Mouse (Mus musculus) embryonic fibroblast, embryonic 13.5 days (primary cell): ENCODE results near the gene 2200002J24Rik. TPM values are rescaled to one million over a fixed set of nuclear protein-coding genes. Genes with fewer than 3 reads are reported as not detected.
"Not testable (repeated sequence)": the region's sequence is repeated elsewhere in the genome, so short reads cannot be mapped to it uniquely, and the experiment has no call there.

Experiments used
- H3K27ac ChIP-seq: 2 replicates; pipeline ENCODE4 v1.5.1; 2012; ENCODE audit warnings: low read length, control low read depth, inconsistent platforms; ENCODE audit not compliant: insufficient read depth
- H3K4me1 ChIP-seq: 2 replicates; pipeline ENCODE4 v1.6.1; 2011; ENCODE audit warnings: low read length; ENCODE audit not compliant: control insufficient read depth, insufficient read depth
- H3K4me3 ChIP-seq: 2 replicates; pipeline ENCODE4 v1.5.1; 2011; ENCODE audit warnings: mild to moderate bottlenecking, control low read depth, low read length; ENCODE audit not compliant: insufficient read depth
- CTCF ChIP-seq: IDR thresholded peaks from 2 replicates; pipeline ENCODE4 v1.5.1; 2011; ENCODE audit warnings: mild to moderate bottlenecking, control low read depth, low read length, moderate library complexity, borderline replicate concordance; ENCODE audit not compliant: insufficient read depth
- POLR2A ChIP-seq: IDR thresholded peaks from 2 replicates; pipeline ENCODE4 v1.6.1; 2011; ENCODE audit warnings: low read depth, mild to moderate bottlenecking, control low read depth, low read length, moderate library complexity
- polyA plus RNA-seq: library from polyadenylated mRNA; stranded (reverse); fragments of >200 nt; gene quantifications from 2 replicates; pipeline ENCODE4 v1.2.4, GENCODE M21; 2011; ENCODE audit warnings: low read depth; ENCODE audit not compliant: missing spikeins, insufficient read length

Gene 2200002J24Rik
- polyA plus RNA-seq, 1 experiment = not detected

DNA sequence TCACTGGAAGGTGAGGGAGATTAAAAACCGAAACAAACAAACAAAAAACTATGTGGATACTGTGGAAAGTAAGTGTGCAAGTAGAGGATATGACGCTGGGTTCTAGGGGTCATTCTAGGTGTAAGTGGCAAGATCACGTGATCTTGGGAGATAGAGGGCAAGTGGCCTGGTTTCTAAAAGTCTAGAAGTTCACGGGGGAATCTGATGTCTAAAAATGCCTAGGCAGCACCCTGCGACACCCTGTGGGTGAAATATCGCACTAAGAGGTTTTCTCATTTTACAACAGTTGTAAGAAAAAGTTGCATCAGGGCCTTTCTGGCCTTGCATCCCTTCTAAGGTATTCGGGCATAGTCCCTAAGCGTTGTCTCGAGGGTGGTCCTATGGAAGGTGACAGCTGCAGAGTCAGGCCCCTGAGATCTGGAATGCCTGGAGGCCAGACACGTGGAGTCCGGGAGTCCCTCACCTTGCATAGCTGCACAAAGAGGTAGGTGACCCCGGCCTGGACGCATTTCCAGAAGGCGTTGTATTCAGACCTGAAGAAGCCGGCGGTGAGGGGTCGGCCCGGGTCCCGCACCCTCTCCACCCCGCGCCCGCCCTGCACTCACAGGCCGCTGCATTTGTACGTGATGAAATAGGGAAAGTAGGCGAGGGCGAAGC is 30.1 kb downstream of the 2200002J24Rik start:
- peak overlapping the region; percentile 71 for H3K4me3 ChIP-seq
- no peak for TF ChIP-seq POLR2A
- no peak for TF ChIP-seq CTCF
- H3K27ac ChIP-seq = no peak overlapping the region
- no peaks in the 10 kb centered on the region for H3K4me1 ChIP-seq

GRCm38 (mm10) chr7:30729396-30730063 is 30.8 kb downstream of the 2200002J24Rik start, which contains the start of gene Tmem147:
TSS of gene Tmem147 (minus strand) at chr7:30729540.
- peak within 1 kb of the TSS; percentile 19; the same call in 1 of the 2 replicates for H3K27ac ChIP-seq
- no peaks in the 10 kb centered on the region for H3K4me1 ChIP-seq
- H3K4me3 ChIP-seq = peak within 1 kb of the TSS; percentile 71
- TF ChIP-seq CTCF (no peak), POLR2A (peak; percentile 91)

DNA sequence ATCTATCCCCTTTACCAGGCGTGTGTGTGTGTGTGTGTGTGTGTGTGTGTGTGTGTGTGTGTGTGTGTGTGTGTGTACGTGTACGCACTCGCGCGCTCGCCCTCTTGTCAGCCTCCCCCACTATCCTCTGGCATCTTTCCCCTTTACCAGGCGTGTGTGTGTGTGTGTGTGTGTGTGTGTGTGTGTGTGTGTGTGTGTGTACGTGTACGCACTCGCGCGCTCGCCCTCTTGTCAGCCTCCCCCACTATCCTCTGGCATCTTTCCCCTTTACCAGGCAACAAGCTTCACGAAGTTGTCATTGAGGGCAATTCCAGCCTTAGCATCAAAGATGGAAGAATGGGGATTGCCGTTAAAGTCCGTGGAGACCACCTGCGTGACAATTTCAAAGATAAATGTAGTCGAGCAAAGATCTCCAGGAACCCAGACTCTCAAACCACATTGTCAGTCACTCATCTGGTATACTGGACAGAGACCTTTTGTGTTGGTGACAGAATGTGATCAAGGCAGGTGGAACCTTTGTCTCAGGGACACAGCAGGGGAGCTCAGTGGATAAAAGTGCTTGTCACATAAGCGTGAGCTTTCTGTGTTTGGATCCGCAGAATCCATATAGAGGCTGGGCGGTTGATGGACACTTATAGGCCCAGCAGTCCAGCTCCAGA is 31.5 kb downstream of the 2200002J24Rik start:
- Histone ChIP-seq H3K4me3 (peak overlapping the region; percentile 71), H3K27ac (peak overlapping the region; percentile 19; the same call in 1 of the 2 replicates)
- H3K4me1 ChIP-seq = not testable (repeated sequence)

DNA sequence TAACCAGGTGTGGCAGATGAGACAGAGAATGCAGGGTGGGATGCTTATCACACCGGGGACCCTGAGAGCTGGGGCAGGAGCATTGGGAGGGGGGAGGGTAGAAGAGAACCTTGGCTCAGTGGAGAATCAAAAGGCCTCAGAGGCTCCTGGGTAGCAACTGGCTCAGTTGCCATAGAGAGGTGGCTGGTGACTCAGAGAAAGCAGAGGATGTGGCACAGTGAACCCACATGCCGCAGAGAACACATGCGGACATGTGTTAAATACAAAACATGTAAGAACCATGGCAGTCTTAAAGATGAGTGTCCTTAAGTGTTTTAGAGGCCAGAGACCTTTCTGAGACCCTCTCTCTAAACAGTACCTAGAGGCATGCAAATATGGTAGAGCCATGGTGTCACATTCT is 37.5 kb downstream of the 2200002J24Rik start:
- Histone ChIP-seq H3K4me3 (no peak overlapping the region), H3K4me1 (no peaks in the 10 kb centered on the region), H3K27ac (no peak overlapping the region)
- TF ChIP-seq CTCF (no peak), POLR2A (no peak)

GRCm38 (mm10) chr7:30742570-30742969 is 43.8 kb downstream of the 2200002J24Rik start:
- not testable (repeated sequence) for H3K4me3 ChIP-seq, H3K27ac ChIP-seq, H3K4me1 ChIP-seq

- not testable (repeated sequence) for H3K4me3 ChIP-seq, H3K27ac ChIP-seq, H3K4me1 ChIP-seq
Observed at GRCm38 (mm10) chr7:30743617-30744016, 44.9 kb downstream of the 2200002J24Rik start, which contains the start of gene Gapdhs. TSS of gene Gapdhs (minus strand) at chr7:30743681.

DNA sequence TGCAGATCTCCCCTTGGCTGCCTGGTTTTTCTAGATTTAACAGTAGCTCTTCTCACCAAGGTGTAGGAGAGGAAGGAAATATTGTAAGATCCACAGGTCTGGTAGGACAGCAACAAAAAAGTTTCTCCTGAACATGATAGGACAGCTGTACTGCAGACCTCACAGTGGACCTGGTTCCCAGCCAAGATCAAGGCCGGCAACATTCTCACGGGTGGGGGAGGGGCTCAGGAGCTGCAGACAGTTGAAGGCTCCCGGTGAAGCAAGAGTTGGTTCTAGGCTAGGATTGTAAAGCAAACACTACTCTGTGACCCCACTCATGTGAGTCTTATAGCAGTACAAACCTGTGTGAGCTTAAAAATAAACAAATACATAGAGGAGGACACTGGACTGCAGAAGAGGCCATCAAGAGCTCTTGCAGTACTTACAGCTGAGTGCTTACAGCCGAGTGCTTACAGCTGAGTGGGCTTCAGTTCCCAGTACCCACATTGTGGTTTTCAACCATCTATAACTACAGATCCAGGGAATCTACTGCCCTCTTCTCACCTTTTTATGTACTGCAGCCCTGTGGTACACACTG is 45.4 kb downstream of the 2200002J24Rik start:
- no peak for TF ChIP-seq CTCF
- no peak for TF ChIP-seq POLR2A
- Histone ChIP-seq H3K4me1 (no peaks in the 10 kb centered on the region), H3K27ac (no peak overlapping the region)

GRCm38 (mm10) chr7:30747525-30748204 is 48.9 kb downstream of the 2200002J24Rik start:
- Histone ChIP-seq H3K27ac (no peak overlapping the region), H3K4me1 (no peaks in the 10 kb centered on the region), H3K4me3 (no peak overlapping the region)
- TF ChIP-seq CTCF = no peak
- TF ChIP-seq POLR2A = no peak

More for the DNA sequence above, 45.4 kb downstream of the 2200002J24Rik start:
- H3K4me3 ChIP-seq = no peak overlapping the region

Other genes with a start within 250 kb of the 2200002J24Rik start
- not detected in 2 replicates for gene Kirrel2, start 241.2 kb upstream of the 2200002J24Rik start, polyA plus RNA-seq
- gene Nphs1, start 240.6 kb upstream of the 2200002J24Rik start, polyA plus RNA-seq = not detected in 2 replicates
- gene Prodh2, start 205.3 kb upstream of the 2200002J24Rik start, polyA plus RNA-seq = not detected in 2 replicates
- 4.3 and 7.1 TPM in 2 replicates for gene Arhgap33, start 163.9 kb upstream of the 2200002J24Rik start, polyA plus RNA-seq
- gene Hspb6, start 146.7 kb upstream of the 2200002J24Rik start, polyA plus RNA-seq = 55.6 and 58.1 TPM in 2 replicates
- gene Proser3, start 146.6 kb upstream of the 2200002J24Rik start, polyA plus RNA-seq = 7.7 and 8.0 TPM in 2 replicates
- gene Lin37, start 139.1 kb upstream of the 2200002J24Rik start, polyA plus RNA-seq = 30.6 and 38.5 TPM in 2 replicates
- gene U2af1l4, start 135.6 kb upstream of the 2200002J24Rik start, polyA plus RNA-seq = 49.1 and 79.1 TPM in 2 replicates
- 1.4 and 3.1 TPM in 2 replicates for gene Gm49396, start 135.6 kb upstream of the 2200002J24Rik start, polyA plus RNA-seq
- 130 and 134 TPM in 2 replicates for gene Psenen, start 135.3 kb upstream of the 2200002J24Rik start, polyA plus RNA-seq
- gene Igflr1, start 133.5 kb upstream of the 2200002J24Rik start, polyA plus RNA-seq = not detected in 2 replicates
- 31.9 and 40.1 TPM in 2 replicates for gene Kmt2b, start 110.2 kb upstream of the 2200002J24Rik start, polyA plus RNA-seq
- gene Zbtb32, start 100.0 kb upstream of the 2200002J24Rik start, polyA plus RNA-seq = not detected in 2 replicates
- gene Upk1a, start 86.1 kb upstream of the 2200002J24Rik start, polyA plus RNA-seq = 0.47 and 0.49 TPM in 2 replicates
- 550 and 557 TPM in 2 replicates for gene Cox6b1, start 72.8 kb upstream of the 2200002J24Rik start, polyA plus RNA-seq
- not detected in 2 replicates for gene Etv2, start 63.1 kb upstream of the 2200002J24Rik start, polyA plus RNA-seq
- gene Rbm42, start 48.6 kb upstream of the 2200002J24Rik start, polyA plus RNA-seq = 32.9 and 33.9 TPM in 2 replicates
- 8.1 and 10.5 TPM in 2 replicates for gene Haus5, start 33.9 kb upstream of the 2200002J24Rik start, polyA plus RNA-seq
- not detected in 2 replicates for gene Pmis2, start 27.3 kb upstream of the 2200002J24Rik start, polyA plus RNA-seq
- not detected in 2 replicates for gene Atp4a, start 13.3 kb downstream of the 2200002J24Rik start, polyA plus RNA-seq
- gene Tmem147, start 30.6 kb downstream of the 2200002J24Rik start, polyA plus RNA-seq = 136 and 144 TPM in 2 replicates
- gene Gapdhs, start 44.8 kb downstream of the 2200002J24Rik start, polyA plus RNA-seq = not detected in 2 replicates
- 4.4 and 5.1 TPM in 2 replicates for gene Sbsn, start 52.5 kb downstream of the 2200002J24Rik start, polyA plus RNA-seq
- not detected in 2 replicates for gene Dmkn, start 64.8 kb downstream of the 2200002J24Rik start, polyA plus RNA-seq
- not detected in 2 replicates for gene Krtdap, start 89.0 kb downstream of the 2200002J24Rik start, polyA plus RNA-seq
- gene Ffar2, start 124.8 kb downstream of the 2200002J24Rik start, polyA plus RNA-seq = not detected in 2 replicates
- not detected in 2 replicates for gene Ffar3, start 157.3 kb downstream of the 2200002J24Rik start, polyA plus RNA-seq
- gene Ffar1, start 162.6 kb downstream of the 2200002J24Rik start, polyA plus RNA-seq = not detected in 2 replicates
- gene Cd22, start 181.4 kb downstream of the 2200002J24Rik start, polyA plus RNA-seq = not detected in 2 replicates
- gene Mag, start 215.9 kb downstream of the 2200002J24Rik start, polyA plus RNA-seq = not detected in 2 replicates
- not detected in 2 replicates for gene Hamp2, start 225.8 kb downstream of the 2200002J24Rik start, polyA plus RNA-seq
- gene Hamp, start 245.1 kb downstream of the 2200002J24Rik start, polyA plus RNA-seq = not detected in 2 replicates